Mouse (Mus musculus) lung, embryonic 14.5 days (tissue): ENCODE measurements around the gene Ccdc71. TPM values are rescaled to one million over a fixed set of nuclear protein-coding genes. Genes with fewer than 3 reads are reported as not detected.
A peak's percentile ranks its signal among the peaks of the same experiment; 100 is the strongest.

Experiments used
- ATAC-seq: fragments of 200-750 bp; cut with Nextera tagmentation; 2 replicates; pipeline ENCODE4 v1.8.0; 2017; ENCODE audit warnings: mild to moderate bottlenecking, moderate TSS enrichment, moderate library complexity; ENCODE audit not compliant: insufficient read depth
- DNase-seq: peaks from one replicate; pipeline ENCODE4 v3.0.0-alpha.2; 2015
- H3K27ac ChIP-seq: fragments of 300-500 bp; sonication (generic); 2 replicates; pipeline ENCODE4 v1.5.1; 2014; ENCODE audit warnings: low read depth, mild to moderate bottlenecking, moderate library complexity
- H3K27me3 ChIP-seq: fragments of 300-500 bp; sonication (generic); 2 replicates; pipeline ENCODE4 v1.6.1; 2014; ENCODE audit warnings: low read length, control low read depth; ENCODE audit not compliant: insufficient read depth
- H3K36me3 ChIP-seq: fragments of 300-500 bp; sonication (generic); 2 replicates; pipeline ENCODE4 v1.6.1; 2014; ENCODE audit warnings: control low read depth; ENCODE audit not compliant: insufficient read depth
- H3K4me1 ChIP-seq: fragments of 300-500 bp; sonication (generic); 2 replicates; pipeline ENCODE4 v1.6.1; 2014; ENCODE audit warnings: antibody characterized with exemption, control low read depth; ENCODE audit not compliant: insufficient read depth
- H3K4me2 ChIP-seq: fragments of 300-500 bp; sonication (generic); 2 replicates; pipeline ENCODE4 v1.6.1; 2014; ENCODE audit warnings: mild to moderate bottlenecking
- H3K4me3 ChIP-seq: fragments of 300-500 bp; sonication (generic); 2 replicates; pipeline ENCODE4 v1.5.1; 2014; ENCODE audit warnings: low read depth, low read length
- H3K9ac ChIP-seq: fragments of 300-500 bp; sonication (generic); 2 replicates; pipeline ENCODE4 v1.6.1; 2014
- H3K9me3 ChIP-seq: fragments of 300-500 bp; sonication (generic); 2 replicates; pipeline ENCODE4 v1.6.1; 2016; ENCODE audit warnings: low read depth, low read length, control low read depth
- CTCF ChIP-seq: IDR thresholded peaks from 2 replicates; pipeline ENCODE4 v1.5.1; 2016; ENCODE audit warnings: antibody characterized with exemption, low read depth
- WGBS: fragments of 180-500 bp; shearing (Covaris S2); extraction: QIAGEN DNeasy Blood & Tissue Kit; methylation state at CpG from one replicate; pipeline ENCODE4 v1.1.7; 2014; 5-methylcytosine and 5-hydroxymethylcytosine counted together
- polyA plus RNA-seq: library from polyadenylated mRNA; unstranded; fragments of >200 nt; fragmentation: Nextera tagmentation; extraction: Ambion mirVana; gene quantifications from 2 replicates; pipeline ENCODE4 v1.2.1, GENCODE M21; 2014

Ccdc71 gene
- polyA plus RNA-seq, 1 experiment from 2014 or later, result 46.7 TPM

DNA sequence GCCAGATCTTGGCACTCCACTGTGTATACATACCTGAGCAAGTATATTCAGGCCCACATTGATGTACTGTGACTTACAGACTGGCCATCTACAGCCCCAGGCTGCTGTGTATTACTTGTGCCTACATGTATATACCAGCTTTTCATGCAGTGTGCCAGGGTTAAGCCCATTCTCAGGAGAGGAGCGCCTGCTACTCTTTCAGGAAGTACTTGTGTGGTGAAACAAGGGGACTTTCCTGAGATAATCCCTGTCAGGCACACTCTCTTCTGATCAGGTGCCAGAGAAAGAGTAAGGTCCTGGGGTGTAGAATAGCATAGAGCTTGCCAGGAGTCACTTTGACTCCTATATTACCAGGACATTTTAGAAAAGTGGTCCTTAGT is 398 bp upstream of the Ccdc71 start:
- DNase-seq (no peak), ATAC-seq (no peak)
- H3K9ac ChIP-seq, result peak overlapping the region; percentile 15
- H3K9me3 ChIP-seq, result no peaks in the 10 kb centered on the region
- H3K27ac ChIP-seq, result peak overlapping the region; percentile 97
- H3K36me3 ChIP-seq, result peaks cover 25% of the 10 kb centered on the region
- WGBS, result 83% methylated on average over 1 of the region's 1 CpGs
- peak overlapping the region; percentile 87 for H3K4me3 ChIP-seq
- peak overlapping the region; percentile 85 for H3K4me2 ChIP-seq
- H3K27me3 ChIP-seq, result no peaks in the 10 kb centered on the region
- no peak for TF ChIP-seq CTCF
- H3K4me1 ChIP-seq, result peaks cover 5% of the 10 kb centered on the region; the same call in 1 of the 2 replicates

DNA sequence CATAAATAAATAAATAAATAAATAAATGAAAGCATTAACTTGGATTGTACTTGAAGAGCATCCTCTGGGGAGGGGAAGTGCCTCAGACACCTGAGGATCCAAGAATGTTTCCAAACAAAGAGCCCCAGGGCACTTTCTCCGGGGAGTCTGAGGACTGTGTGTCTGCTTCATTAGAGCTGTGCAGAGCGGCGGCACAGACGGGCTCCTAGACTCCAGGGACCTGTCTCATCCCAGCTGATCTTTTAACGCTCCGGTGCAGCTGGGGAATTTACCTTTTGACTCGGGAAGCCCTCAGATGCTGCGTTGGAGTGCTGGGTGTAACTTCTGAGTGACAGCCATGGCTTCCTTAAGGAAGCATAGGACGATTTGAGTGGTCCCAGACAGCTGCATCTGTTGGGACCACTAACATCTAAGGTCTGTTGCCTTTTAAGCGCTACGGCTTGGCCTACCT is 879 bp downstream of the Ccdc71 start, which contains the start of gene Klhdc8b:
Gene Klhdc8b, minus strand, starts transcription at position 401 of the 451 bp plus-strand sequence.
- H3K4me2 ChIP-seq, result peak within 1 kb of the TSS; percentile 85
- DNase-seq (no peak), ATAC-seq (peak; percentile 32)
- H3K9ac ChIP-seq, result peak within 1 kb of the TSS; percentile 93
- H3K9me3 ChIP-seq, result no peaks in the 10 kb centered on the region
- H3K4me1 ChIP-seq, result peaks cover 5% of the 10 kb centered on the region; the same call in 1 of the 2 replicates
- H3K4me3 ChIP-seq, result peak within 1 kb of the TSS; percentile 87
- H3K27me3 ChIP-seq, result no peaks in the 10 kb centered on the region
- WGBS, result 22% methylated on average over 11 of the region's 11 CpGs
- H3K27ac ChIP-seq, result peak within 1 kb of the TSS; percentile 97
- TF ChIP-seq CTCF, result no peak
- peaks cover 38% of the 10 kb centered on the region for H3K36me3 ChIP-seq

DNA sequence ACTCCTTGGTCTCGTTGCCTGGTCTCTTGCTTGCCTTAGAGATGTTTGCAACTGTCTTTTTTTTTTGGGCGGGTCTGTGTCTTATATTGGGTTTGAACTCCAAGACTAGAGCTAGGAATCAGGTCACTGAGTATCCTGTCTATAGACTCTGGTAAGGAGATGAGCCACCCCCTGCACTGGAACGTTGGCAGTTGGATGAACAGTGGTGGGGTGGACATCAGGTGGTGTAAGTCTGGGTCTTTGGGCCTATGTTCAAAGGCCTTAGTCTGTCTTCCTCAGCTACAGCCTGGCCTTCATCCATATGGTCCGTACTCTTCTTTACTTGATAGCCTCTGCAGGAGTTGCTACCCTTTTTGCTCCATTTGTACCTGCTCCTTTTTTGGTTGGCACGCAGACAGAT is 1.3 kb downstream of the Ccdc71 start:
- DNase-seq (no peak), ATAC-seq (no peak)
- Histone ChIP-seq H3K27me3 (no peaks in the 10 kb centered on the region), H3K36me3 (peaks cover 39% of the 10 kb centered on the region), H3K4me2 (peak overlapping the region; percentile 85), H3K4me1 (peaks cover 5% of the 10 kb centered on the region; the same call in 1 of the 2 replicates), H3K27ac (peak overlapping the region; percentile 97), H3K4me3 (peak overlapping the region; percentile 87), H3K9ac (peak overlapping the region; percentile 93), H3K9me3 (no peaks in the 10 kb centered on the region)
- no peak for TF ChIP-seq CTCF
- WGBS, result 74% methylated on average over 5 of the region's 5 CpGs

DNA sequence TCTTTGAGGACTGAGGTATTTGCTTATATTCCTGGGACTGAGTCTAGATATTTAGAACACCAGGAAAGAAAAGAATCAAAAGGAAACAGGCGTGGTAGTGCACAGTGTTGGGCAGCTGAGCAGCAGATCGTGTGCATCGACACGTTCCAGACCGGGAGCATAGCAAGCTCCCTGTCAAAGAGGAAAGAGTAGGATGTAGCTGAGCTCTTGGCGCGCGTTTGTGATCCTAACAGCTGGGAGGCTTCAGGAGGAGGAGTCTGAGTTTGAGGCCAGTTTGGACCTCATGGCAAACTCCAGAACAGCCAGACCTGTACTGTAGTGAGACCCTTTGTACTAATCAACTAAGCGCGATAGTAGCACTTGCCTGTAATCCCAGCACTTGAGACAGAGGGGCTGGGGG is 1.9 kb downstream of the Ccdc71 start:
- peaks cover 39% of the 10 kb centered on the region for H3K36me3 ChIP-seq
- WGBS, result 52% methylated on average over 10 of the region's 10 CpGs
- no peaks in the 10 kb centered on the region for H3K9me3 ChIP-seq
- peak overlapping the region; percentile 87; the same call in 1 of the 2 replicates for H3K4me3 ChIP-seq
- peak; percentile 88 for DNase-seq
- peak; percentile 68 for ATAC-seq
- peak overlapping the region; percentile 85 for H3K4me2 ChIP-seq
- H3K4me1 ChIP-seq, result peaks cover 5% of the 10 kb centered on the region; the same call in 1 of the 2 replicates
- H3K9ac ChIP-seq, result peak overlapping the region; percentile 22
- H3K27ac ChIP-seq, result peak overlapping the region; percentile 97
- no peaks in the 10 kb centered on the region for H3K27me3 ChIP-seq
- TF ChIP-seq CTCF, result no peak

DNA sequence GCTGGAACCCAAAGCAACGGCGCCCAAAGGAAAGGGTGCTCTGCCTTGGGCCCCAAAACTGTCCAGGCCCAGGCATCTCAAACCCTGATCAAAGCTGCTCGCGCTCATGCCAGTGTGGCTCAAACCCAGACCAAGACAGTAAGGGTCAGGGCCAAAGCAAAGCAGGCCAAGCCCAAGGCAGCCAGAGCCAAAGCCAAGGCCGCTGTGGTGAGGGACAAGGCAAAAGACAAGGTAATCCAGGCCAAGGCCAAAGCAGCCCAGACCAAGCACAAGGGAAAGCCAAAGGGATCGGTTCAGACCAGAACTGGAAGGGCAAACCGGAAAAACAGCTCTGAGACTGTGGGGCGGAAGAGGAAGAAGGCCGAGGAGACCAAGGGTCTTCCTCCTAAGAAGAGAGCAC is 3.4 kb downstream of the Ccdc71 start:
- no peaks in the 10 kb centered on the region for H3K27me3 ChIP-seq
- peaks cover 5% of the 10 kb centered on the region; the same call in 1 of the 2 replicates for H3K4me1 ChIP-seq
- DNase-seq (no peak), ATAC-seq (no peak)
- H3K4me2 ChIP-seq, result no peak overlapping the region
- WGBS, result 88% methylated on average over 9 of the region's 9 CpGs
- no peak overlapping the region for H3K4me3 ChIP-seq
- H3K36me3 ChIP-seq, result peaks cover 39% of the 10 kb centered on the region
- TF ChIP-seq CTCF, result no peak
- H3K9ac ChIP-seq, result no peak overlapping the region
- H3K27ac ChIP-seq, result no peak overlapping the region
- no peaks in the 10 kb centered on the region for H3K9me3 ChIP-seq

DNA sequence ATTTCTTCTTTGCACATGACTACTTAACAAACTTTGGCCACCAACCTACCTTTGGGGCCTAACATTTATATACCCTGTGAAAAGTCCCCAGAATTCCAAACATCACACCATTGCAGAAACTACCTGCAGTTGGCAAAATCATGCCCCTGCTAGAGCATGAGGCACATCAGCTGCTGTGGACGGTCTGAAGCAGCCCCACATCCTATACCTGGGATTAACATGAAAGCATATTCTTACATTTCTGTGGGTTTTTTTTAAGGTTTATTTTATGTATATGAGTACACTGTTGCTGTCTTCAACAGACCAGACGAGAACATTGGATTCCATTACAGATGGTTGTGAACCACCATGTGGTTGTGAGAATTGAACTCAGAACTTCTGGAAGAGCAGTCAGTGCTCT is 5.9 kb downstream of the Ccdc71 start:
- Histone ChIP-seq H3K36me3 (peaks cover 39% of the 10 kb centered on the region), H3K4me3 (no peak overlapping the region), H3K27me3 (no peaks in the 10 kb centered on the region), H3K4me2 (no peak overlapping the region), H3K27ac (no peak overlapping the region), H3K9me3 (no peaks in the 10 kb centered on the region), H3K9ac (no peak overlapping the region), H3K4me1 (no peaks in the 10 kb centered on the region)
- no peak for TF ChIP-seq CTCF
- no peak for ATAC-seq
- no peak for DNase-seq
- WGBS, result 86% methylated on average over 2 of the region's 2 CpGs

DNA sequence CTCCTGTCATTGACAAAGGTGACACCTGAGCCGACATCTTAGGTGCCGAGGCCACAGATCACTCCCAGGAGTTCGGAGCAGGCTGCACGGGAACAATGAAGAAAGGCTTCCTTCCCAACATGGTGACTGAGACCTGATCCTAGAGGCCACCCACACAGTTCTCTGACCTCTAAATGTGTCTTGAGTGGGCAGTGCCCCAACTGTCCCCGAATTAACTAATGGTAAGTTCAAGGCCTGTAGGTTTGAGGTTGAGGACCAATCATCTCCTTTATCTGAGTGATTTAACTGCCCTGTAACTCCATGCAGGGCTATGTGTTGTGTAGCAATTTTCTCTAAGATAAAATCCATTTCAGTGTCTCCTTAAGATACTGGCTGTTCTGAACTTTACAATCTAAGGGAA is 9.1 kb downstream of the Ccdc71 start:
- WGBS, result 44% methylated on average over 5 of the region's 5 CpGs
- H3K36me3 ChIP-seq, result peaks cover 19% of the 10 kb centered on the region
- no peak overlapping the region for H3K4me2 ChIP-seq
- no peaks in the 10 kb centered on the region for H3K27me3 ChIP-seq
- no peaks in the 10 kb centered on the region for H3K4me1 ChIP-seq
- no peak overlapping the region for H3K27ac ChIP-seq
- no peak overlapping the region for H3K4me3 ChIP-seq
- H3K9me3 ChIP-seq, result no peaks in the 10 kb centered on the region
- DNase-seq (no peak), ATAC-seq (no peak)
- no peak for TF ChIP-seq CTCF
- H3K9ac ChIP-seq, result no peak overlapping the region
